Mouse (Mus musculus): Measurements from ENCODE around the gene Mapk8ip2. TPM values are rescaled to one million over a fixed set of nuclear protein-coding genes. Genes with fewer than 3 reads are reported as not detected.

Mapk8ip2 gene
- polyA plus RNA-seq, 1 experiment from 2014 or later: 0.16 TPM

- Histone ChIP-seq H3K9me3 (replicated peaks) (no peaks in the 10 kb centered on the region), H3K4me1 (replicated peaks) (peaks cover 28% of the 10 kb centered on the region), H3K9ac (no peak overlapping the region), H3K36me3 (no peaks in the 10 kb centered on the region), H3K27me3 (peaks cover 51% of the 10 kb centered on the region), H3K4me3 (0 out of 2 replicates have a peak overlapping the region, but pooled peaks have one; percentile 78), H3K27ac (no peak overlapping the region), H3K4me2 (no peak overlapping the region)
- ATAC-seq (replicated peaks; ENCODE audit: insufficient number of reproducible peaks, insufficient read depth, low FRiP score, low read depth): no peak
- 80% methylated on average over 3 of the region's 3 CpGs for WGBS
These were observed 47.6 kb downstream of the Mapk8ip2 start for GRCm38 (mm10) chr15:89501321-89501720.

GRCm38 (mm10) chr15:89504838-89505237 is 51.1 kb downstream of the Mapk8ip2 start:
- Histone ChIP-seq H3K36me3 (no peaks in the 10 kb centered on the region), H3K9me3 (replicated peaks) (no peaks in the 10 kb centered on the region), H3K9ac (no peak overlapping the region), H3K4me1 (replicated peaks) (peaks cover 9% of the 10 kb centered on the region), H3K27ac (no peak overlapping the region), H3K4me2 (no peak overlapping the region), H3K4me3 (no peak overlapping the region), H3K27me3 (peaks cover 24% of the 10 kb centered on the region)
- no peak for ATAC-seq (replicated peaks; ENCODE audit: insufficient number of reproducible peaks, insufficient read depth, low FRiP score, low read depth)
- 86% methylated on average over 9 of the region's 9 CpGs for WGBS

GRCm38 (mm10) chr15:89507751-89508150 is 54.0 kb downstream of the Mapk8ip2 start:
- H3K4me3 ChIP-seq: no peak overlapping the region
- ATAC-seq (replicated peaks; ENCODE audit: insufficient number of reproducible peaks, insufficient read depth, low FRiP score, low read depth): no peak
- 77% methylated on average over 8 of the region's 8 CpGs for WGBS

GRCm38 (mm10) chr15:89512679-89513078 is 59.0 kb downstream of the Mapk8ip2 start:
- no peak for ATAC-seq (replicated peaks; ENCODE audit: insufficient number of reproducible peaks, insufficient read depth, low FRiP score, low read depth)
- H3K9me3 ChIP-seq (replicated peaks): no peaks in the 10 kb centered on the region
- H3K36me3 ChIP-seq: no peaks in the 10 kb centered on the region
- H3K27ac ChIP-seq: no peak overlapping the region
- H3K27me3 ChIP-seq: no peaks in the 10 kb centered on the region
- H3K4me2 ChIP-seq: no peak overlapping the region
- H3K9ac ChIP-seq: no peak overlapping the region
- H3K4me1 ChIP-seq (replicated peaks): no peaks in the 10 kb centered on the region
- WGBS: 56% methylated on average over 4 of the region's 4 CpGs
- H3K4me3 ChIP-seq: no peak overlapping the region

More at GRCm38 (mm10) chr15:89507751-89508150, 54.0 kb downstream of the Mapk8ip2 start:
- H3K27ac ChIP-seq: no peak overlapping the region
- no peaks in the 10 kb centered on the region for H3K27me3 ChIP-seq
- H3K9ac ChIP-seq: no peak overlapping the region
- H3K9me3 ChIP-seq (replicated peaks): no peaks in the 10 kb centered on the region
- no peaks in the 10 kb centered on the region for H3K4me1 ChIP-seq (replicated peaks)
- H3K4me2 ChIP-seq: no peak overlapping the region
- H3K36me3 ChIP-seq: no peaks in the 10 kb centered on the region

Other genes starting within 250 kb of the Mapk8ip2 start
- 18.6 and 22.7 TPM in 2 replicates for gene Ppp6r2, start 242.4 kb upstream of the Mapk8ip2 start, polyA plus RNA-seq (2015; fragmentation: Nextera tagmentation; extraction: Ambion mirVana)
- gene Sbf1, start 138.6 kb upstream of the Mapk8ip2 start, polyA plus RNA-seq (2015; fragmentation: Nextera tagmentation; extraction: Ambion mirVana): 27.5 and 45.9 TPM in 2 replicates
- 0.19 and 0.60 TPM in 2 replicates for gene Adm2, start 131.2 kb upstream of the Mapk8ip2 start, polyA plus RNA-seq (2015; fragmentation: Nextera tagmentation; extraction: Ambion mirVana)
- 0.28 TPM in 1 of 2 replicates, not detected in the other for gene Miox, start 119.5 kb upstream of the Mapk8ip2 start, polyA plus RNA-seq (2015; fragmentation: Nextera tagmentation; extraction: Ambion mirVana)
- 43.0 and 57.7 TPM in 2 replicates for gene Lmf2, start 98.3 kb upstream of the Mapk8ip2 start, polyA plus RNA-seq (2015; fragmentation: Nextera tagmentation; extraction: Ambion mirVana)
- 85.3 and 96.9 TPM in 2 replicates for gene Ncaph2, start 98.2 kb upstream of the Mapk8ip2 start, polyA plus RNA-seq (2015; fragmentation: Nextera tagmentation; extraction: Ambion mirVana)
- gene Sco2, start 80.1 kb upstream of the Mapk8ip2 start, polyA plus RNA-seq (2015; fragmentation: Nextera tagmentation; extraction: Ambion mirVana): 7.0 and 8.2 TPM in 2 replicates
- gene Tymp, start 76.9 kb upstream of the Mapk8ip2 start, polyA plus RNA-seq (2015; fragmentation: Nextera tagmentation; extraction: Ambion mirVana): 1.2 and 1.3 TPM in 2 replicates
- 0.96 and 1.1 TPM in 2 replicates for gene Odf3b, start 74.6 kb upstream of the Mapk8ip2 start, polyA plus RNA-seq (2015; fragmentation: Nextera tagmentation; extraction: Ambion mirVana)
- not detected in 2 replicates for gene Klhdc7b, start 69.0 kb upstream of the Mapk8ip2 start, polyA plus RNA-seq (2015; fragmentation: Nextera tagmentation; extraction: Ambion mirVana)
- gene Syce3, start 43.4 kb upstream of the Mapk8ip2 start, polyA plus RNA-seq (2015; fragmentation: Nextera tagmentation; extraction: Ambion mirVana): not detected in 2 replicates
- gene Cpt1b, start 28.1 kb upstream of the Mapk8ip2 start, polyA plus RNA-seq (2015; fragmentation: Nextera tagmentation; extraction: Ambion mirVana): 169 and 195 TPM in 2 replicates
- 3.3 and 3.9 TPM in 2 replicates for gene C730034F03Rik, start 24.3 kb upstream of the Mapk8ip2 start, polyA plus RNA-seq (2015; fragmentation: Nextera tagmentation; extraction: Ambion mirVana)
- gene Gm44502, start 24.2 kb upstream of the Mapk8ip2 start, polyA plus RNA-seq (2015; fragmentation: Nextera tagmentation; extraction: Ambion mirVana): 0.16 and 0.76 TPM in 2 replicates
- gene Chkb, start 24.0 kb upstream of the Mapk8ip2 start, polyA plus RNA-seq (2015; fragmentation: Nextera tagmentation; extraction: Ambion mirVana): 72.7 and 73.8 TPM in 2 replicates
- gene Arsa, start 23.5 kb downstream of the Mapk8ip2 start, polyA plus RNA-seq (2015; fragmentation: Nextera tagmentation; extraction: Ambion mirVana): 16.3 and 19.9 TPM in 2 replicates
- 1.4 and 2.1 TPM in 2 replicates for gene Shank3, start 45.7 kb downstream of the Mapk8ip2 start, polyA plus RNA-seq (2015; fragmentation: Nextera tagmentation; extraction: Ambion mirVana)
- 0.08 and 0.22 TPM in 2 replicates for gene Acr, start 114.4 kb downstream of the Mapk8ip2 start, polyA plus RNA-seq (2015; fragmentation: Nextera tagmentation; extraction: Ambion mirVana)
- 18.1 and 22.3 TPM in 2 replicates for gene Rabl2, start 138.0 kb downstream of the Mapk8ip2 start, polyA plus RNA-seq (2015; fragmentation: Nextera tagmentation; extraction: Ambion mirVana)

All from heart, embryonic 15.5 days (tissue).